Mouse (Mus musculus): ENCODE results near the gene Otulin.

DNA sequence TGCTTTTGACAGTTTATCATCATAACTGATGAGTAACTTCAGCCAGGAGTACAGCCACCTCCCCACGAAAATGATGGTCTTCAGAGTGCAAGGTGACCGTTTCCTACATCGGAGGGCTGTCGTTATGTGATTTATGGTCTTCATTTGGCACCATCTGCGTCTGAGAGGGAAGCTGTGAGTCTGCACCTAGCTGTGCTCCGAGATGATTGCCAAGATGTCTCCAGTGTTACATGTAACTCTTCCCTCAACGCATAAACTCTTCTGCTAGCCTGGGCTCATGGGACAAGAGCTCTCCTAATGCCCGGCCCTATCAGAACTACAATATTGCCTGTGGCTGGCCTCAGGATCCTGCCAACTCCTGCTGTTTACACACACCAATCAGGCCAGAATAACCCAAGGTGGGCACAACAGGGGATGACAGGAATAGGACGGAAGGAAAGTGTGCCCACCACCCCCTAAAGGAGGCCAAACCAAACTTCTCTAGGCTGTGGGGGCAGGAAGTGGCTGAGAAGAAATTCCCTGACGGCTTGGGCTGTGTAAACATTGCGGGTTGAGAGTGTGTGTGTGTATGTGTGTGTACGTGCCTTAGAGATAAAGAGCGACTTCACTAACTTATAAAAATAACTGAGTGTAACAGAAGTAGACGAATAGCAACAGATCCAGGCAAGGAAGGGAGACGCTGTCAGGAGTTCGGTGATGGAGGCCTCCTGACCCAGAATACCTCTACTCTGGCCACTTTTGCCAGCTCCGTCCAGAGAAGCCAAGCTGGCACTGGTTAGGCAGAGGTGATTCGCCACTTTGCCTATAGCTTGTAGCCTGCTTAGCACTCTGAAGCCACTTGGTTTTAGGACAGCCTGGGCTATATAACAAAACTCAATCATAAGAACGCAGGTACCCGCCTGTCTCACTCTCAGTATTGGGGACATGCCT lies 126.4 kb downstream of the Otulin start:
- TF ChIP-seq CTCF (IDR thresholded peaks at IDR 0.05; ENCODE audit: extremely low read depth, insufficient read depth, insufficient read length, insufficient replicate concordance) (no peak), POLR2A (IDR thresholded peaks at IDR 0.05; ENCODE audit: low read depth, low read length) (no peak)
